Mouse (Mus musculus) heart, adult 2 months (tissue): ENCODE data around the gene Uimc1.

ENCODE experiments used
- CTCF ChIP-seq: fragments of 200-600 bp; IDR thresholded peaks from 2 replicates; pipeline ENCODE4 v1.8.1; 2022; ENCODE audit warnings: antibody characterized with exemption, mild to moderate bottlenecking, moderate library complexity
- EP300 ChIP-seq: fragments of 200-500 bp; IDR thresholded peaks from 2 replicates; pipeline ENCODE4 v1.6.1; 2011; ENCODE audit warnings: low read depth, low read length, control low read depth; ENCODE audit not compliant: insufficient read depth

GRCm38 (mm10) chr13:55105953-55106691 is 6.0 kb upstream of the Uimc1 start:
- TF ChIP-seq EP300 (no peak), CTCF (no peak)
